Mouse (Mus musculus) myocyte (in vitro differentiated cells): ENCODE results near the gene Alpi.

Experiments used
- MYOD1 ChIP-seq, 3 experiments: IDR thresholded peaks; one replicate each; pipeline ENCODE4 v1.6.1; 2011; ENCODE audit warnings: control low read depth in 2 of 3, low read depth in 2 of 3, mild to moderate bottlenecking in 2 of 3, moderate library complexity in 1 of 3; ENCODE audit not compliant: insufficient read length in 2 of 3, control insufficient read depth in 1 of 3
- MYOG ChIP-seq, 3 experiments: IDR thresholded peaks; one replicate each; pipeline ENCODE4 v1.6.1; 2011; ENCODE audit warnings: control low read depth in 2 of 3, low read depth in 2 of 3, mild to moderate bottlenecking in 2 of 3; ENCODE audit not compliant: insufficient read length in 2 of 3, control insufficient read depth in 1 of 3, insufficient read depth in 1 of 3

DNA sequence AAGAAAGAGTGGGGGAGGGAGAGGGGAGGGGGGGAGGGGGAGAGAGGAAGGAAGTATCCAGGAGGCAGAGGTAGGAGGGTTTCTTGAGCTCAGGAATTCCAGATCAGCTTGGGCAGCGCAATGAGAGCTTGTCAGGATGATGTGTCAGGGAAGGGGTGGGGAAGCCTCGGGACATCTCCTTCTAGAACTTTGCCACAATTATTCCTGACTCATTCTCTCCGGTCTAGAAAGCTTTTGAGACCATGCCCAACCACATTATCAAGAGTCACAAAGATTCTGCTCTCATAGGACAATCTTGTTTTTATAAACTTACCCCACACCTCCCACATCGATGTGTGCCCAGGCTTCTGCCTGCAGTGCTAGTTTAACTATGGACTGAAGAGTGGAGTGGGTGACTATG, 30.4 kb upstream of the Alpi start:
- no peak for TF ChIP-seq MYOD1 (IDR thresholded peaks at IDR 0.05; ENCODE audit: control insufficient read depth in 1 of 3, insufficient read length in 2 of 3, low read depth in 2 of 3)
- no peak for TF ChIP-seq MYOG (IDR thresholded peaks at IDR 0.05; ENCODE audit: control insufficient read depth in 1 of 3, insufficient read depth in 1 of 3, insufficient read length in 2 of 3, low read depth in 2 of 3)
